Mouse (Mus musculus): ENCODE measurements around the gene 2810408A11Rik.

- TF ChIP-seq CTCF (IDR thresholded peaks at IDR 0.05; ENCODE audit: low read depth) (no peak), EP300 (IDR thresholded peaks at IDR 0.05; ENCODE audit: low read depth) (no peak)
Measured at GRCm38 (mm10) chr11:69881787-69882670, 18.8 kb downstream of the 2810408A11Rik start.

Measured in liver, postnatal 0 days (tissue).